Mouse (Mus musculus) kidney, postnatal 14 days (tissue): ENCODE data around the gene Grxcr1.

ENCODE experiments used
- DNase-seq: peaks from one replicate; pipeline ENCODE4 v3.0.0; 2022; ENCODE audit warnings: mixed read lengths

The Grxcr1 gene

GRCm38 (mm10) chr5:68093085-68093484 is 61.5 kb downstream of the Grxcr1 start:
- DNase-seq, result no peak

GRCm38 (mm10) chr5:68097665-68098624 is 66.3 kb downstream of the Grxcr1 start:
- DNase-seq, result no peak

GRCm38 (mm10) chr5:68112430-68113036 is 80.9 kb downstream of the Grxcr1 start:
- DNase-seq, result no peak

GRCm38 (mm10) chr5:68120880-68121279 is 89.2 kb downstream of the Grxcr1 start:
- DNase-seq, result no peak

GRCm38 (mm10) chr5:68122883-68123282 is 91.2 kb downstream of the Grxcr1 start:
- DNase-seq, result no peak

- no peak for DNase-seq
These were observed 93.8 kb downstream of the Grxcr1 start for GRCm38 (mm10) chr5:68125478-68125877.

- peak; percentile 2 for DNase-seq
These were observed 96.8 kb downstream of the Grxcr1 start for GRCm38 (mm10) chr5:68128421-68128820.

- no peak for DNase-seq
These were observed 97.4 kb downstream of the Grxcr1 start for GRCm38 (mm10) chr5:68128821-68129608.

GRCm38 (mm10) chr5:68146818-68147217 is 115.2 kb downstream of the Grxcr1 start:
- DNase-seq, result no peak

GRCm38 (mm10) chr5:68149946-68150345 is 118.3 kb downstream of the Grxcr1 start:
- DNase-seq, result no peak

- no peak for DNase-seq
These were observed 118.9 kb downstream of the Grxcr1 start for GRCm38 (mm10) chr5:68150347-68151043.

- no peak for DNase-seq
These were observed 130.9 kb downstream of the Grxcr1 start for GRCm38 (mm10) chr5:68162503-68162902.

- DNase-seq, result no peak
These were observed 134.3 kb downstream of the Grxcr1 start for GRCm38 (mm10) chr5:68165954-68166353.
